Mouse (Mus musculus): Measurements from ENCODE around the gene Ttc30a2. TPM values are rescaled to one million over a fixed set of nuclear protein-coding genes. Genes with fewer than 3 reads are reported as not detected.
"Not testable (repeated sequence)": the region's sequence is repeated elsewhere in the genome, so short reads cannot be mapped to it uniquely, and the experiment has no call there.

Ttc30a2 gene
- 0.35 and 0.67 TPM in 2 replicates for polyA plus RNA-seq (2015; fragmentation: Nextera tagmentation; extraction: Ambion mirVana)

GRCm38 (mm10) chr2:75977752-75978368, at the start of gene Ttc30a2:
TSS of gene Ttc30a2 (minus strand) at chr2:75978170.
- H3K4me1 ChIP-seq (ENCODE audit: control insufficient read depth, insufficient read depth, low read length); H3K9me3 ChIP-seq (replicated peaks; ENCODE audit: control insufficient read depth, low read length); H3K9ac ChIP-seq (ENCODE audit: low read length); H3K4me3 ChIP-seq (replicated peaks; ENCODE audit: low read length); H3K27me3 ChIP-seq (ENCODE audit: control insufficient read depth, insufficient read depth, low read length); H3K4me2 ChIP-seq (ENCODE audit: low read depth, low read length); H3K27ac ChIP-seq (ENCODE audit: low read length); ATAC-seq (ENCODE audit: insufficient read depth, low FRiP score); H3K36me3 ChIP-seq (ENCODE audit: control insufficient read depth, insufficient read depth, low read length): not testable (repeated sequence)
- 31% methylated on average over 20 of the region's 24 CpGs for WGBS

DNA sequence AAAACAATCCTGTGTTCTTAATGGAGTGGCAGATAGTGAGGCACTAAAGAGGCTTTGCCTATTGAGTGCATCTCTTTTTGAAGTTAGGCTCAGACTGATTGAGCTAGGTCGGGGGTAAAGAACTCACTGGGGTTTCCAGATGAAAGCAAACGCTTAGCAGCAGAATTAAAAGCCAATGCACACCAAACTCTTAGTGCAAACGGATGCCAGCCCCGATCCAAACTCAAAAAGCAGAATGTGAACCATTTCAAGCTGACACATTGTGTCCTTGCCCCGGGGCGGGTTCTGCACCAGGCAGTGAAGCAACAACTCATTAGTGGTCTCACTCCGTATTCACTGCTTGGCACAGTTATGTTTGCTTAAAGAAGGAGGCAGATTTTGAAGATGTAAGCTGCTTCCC, 38.9 kb upstream of the Ttc30a2 start:
- Histone ChIP-seq H3K9ac (ENCODE audit: low read length) (no peak overlapping the region), H3K27ac (ENCODE audit: low read length) (no peak overlapping the region), H3K27me3 (ENCODE audit: control insufficient read depth, insufficient read depth, low read length) (no peaks in the 10 kb centered on the region), H3K9me3 (replicated peaks; ENCODE audit: control insufficient read depth, low read length) (no peaks in the 10 kb centered on the region), H3K36me3 (ENCODE audit: control insufficient read depth, insufficient read depth, low read length) (no peaks in the 10 kb centered on the region), H3K4me1 (ENCODE audit: control insufficient read depth, insufficient read depth, low read length) (no peaks in the 10 kb centered on the region), H3K4me2 (ENCODE audit: low read depth, low read length) (no peak overlapping the region), H3K4me3 (replicated peaks; ENCODE audit: low read length) (no peak overlapping the region)
- WGBS: 24% methylated on average over 7 of the region's 7 CpGs
- no peak for ATAC-seq (ENCODE audit: insufficient read depth, low FRiP score)

DNA sequence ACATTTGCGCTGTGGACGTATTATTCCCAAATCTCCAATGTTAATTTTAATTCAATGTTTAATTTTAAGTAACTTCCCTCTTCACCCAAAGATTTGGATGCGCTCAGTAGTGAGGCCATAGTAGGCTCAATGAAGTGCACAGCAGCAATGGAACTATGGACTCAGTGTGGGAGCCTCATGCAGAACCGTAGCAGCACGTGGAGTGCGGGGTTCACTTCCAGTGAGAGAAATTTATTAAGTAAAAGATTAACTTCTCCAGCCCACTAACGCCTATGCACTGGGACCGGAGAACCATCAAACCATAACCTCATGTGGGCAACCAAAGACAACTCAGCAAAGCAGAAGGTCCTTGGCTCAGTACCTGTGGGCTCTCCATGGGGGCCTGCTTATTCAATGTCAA, 38.2 kb upstream of the Ttc30a2 start:
- ATAC-seq (ENCODE audit: insufficient read depth, low FRiP score): no peak
- WGBS: 82% methylated on average over 8 of the region's 8 CpGs
- no peaks in the 10 kb centered on the region for H3K4me1 ChIP-seq (ENCODE audit: control insufficient read depth, insufficient read depth, low read length)
- no peaks in the 10 kb centered on the region for H3K27me3 ChIP-seq (ENCODE audit: control insufficient read depth, insufficient read depth, low read length)
- no peak overlapping the region for H3K4me3 ChIP-seq (replicated peaks; ENCODE audit: low read length)
- H3K4me2 ChIP-seq (ENCODE audit: low read depth, low read length): no peak overlapping the region
- H3K27ac ChIP-seq (ENCODE audit: low read length): no peak overlapping the region
- H3K9ac ChIP-seq (ENCODE audit: low read length): no peak overlapping the region
- no peaks in the 10 kb centered on the region for H3K36me3 ChIP-seq (ENCODE audit: control insufficient read depth, insufficient read depth, low read length)
- H3K9me3 ChIP-seq (replicated peaks; ENCODE audit: control insufficient read depth, low read length): no peaks in the 10 kb centered on the region

DNA sequence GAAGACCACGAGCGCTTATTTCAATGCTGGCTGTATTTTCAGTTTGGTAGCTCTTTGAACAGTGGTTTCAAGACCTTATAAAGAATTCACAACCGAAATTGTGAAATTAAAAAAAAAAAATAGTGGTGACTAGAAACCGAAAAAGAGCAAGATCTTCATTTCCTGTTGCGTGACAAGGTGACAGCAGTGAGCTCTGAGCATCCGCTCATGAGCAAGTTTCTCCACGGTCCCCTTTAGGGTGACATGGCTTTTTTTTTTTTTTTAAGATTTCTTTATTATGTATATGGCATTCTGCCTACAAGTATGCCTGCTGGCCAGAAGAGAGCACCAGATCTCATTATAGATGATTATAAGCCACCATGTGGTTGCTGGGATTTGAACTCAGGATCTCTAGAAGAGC, 37.5 kb upstream of the Ttc30a2 start:
- Histone ChIP-seq H3K27me3 (ENCODE audit: control insufficient read depth, insufficient read depth, low read length) (no peaks in the 10 kb centered on the region), H3K4me2 (ENCODE audit: low read depth, low read length) (no peak overlapping the region), H3K4me1 (ENCODE audit: control insufficient read depth, insufficient read depth, low read length) (no peaks in the 10 kb centered on the region), H3K4me3 (replicated peaks; ENCODE audit: low read length) (no peak overlapping the region), H3K27ac (ENCODE audit: low read length) (no peak overlapping the region), H3K9ac (ENCODE audit: low read length) (no peak overlapping the region), H3K9me3 (replicated peaks; ENCODE audit: control insufficient read depth, low read length) (no peaks in the 10 kb centered on the region), H3K36me3 (ENCODE audit: control insufficient read depth, insufficient read depth, low read length) (no peaks in the 10 kb centered on the region)
- 90% methylated on average over 7 of the region's 7 CpGs for WGBS
- ATAC-seq (ENCODE audit: insufficient read depth, low FRiP score): no peak

GRCm38 (mm10) chr2:76014659-76015058, 36.7 kb upstream of the Ttc30a2 start:
- Histone ChIP-seq H3K36me3 (ENCODE audit: control insufficient read depth, insufficient read depth, low read length) (no peaks in the 10 kb centered on the region), H3K4me3 (replicated peaks; ENCODE audit: low read length) (no peak overlapping the region), H3K27ac (ENCODE audit: low read length) (no peak overlapping the region), H3K4me2 (ENCODE audit: low read depth, low read length) (no peak overlapping the region), H3K27me3 (ENCODE audit: control insufficient read depth, insufficient read depth, low read length) (no peaks in the 10 kb centered on the region), H3K4me1 (ENCODE audit: control insufficient read depth, insufficient read depth, low read length) (no peaks in the 10 kb centered on the region), H3K9ac (ENCODE audit: low read length) (no peak overlapping the region), H3K9me3 (replicated peaks; ENCODE audit: control insufficient read depth, low read length) (no peaks in the 10 kb centered on the region)
- ATAC-seq (ENCODE audit: insufficient read depth, low FRiP score): no peak
- 68% methylated on average over 3 of the region's 3 CpGs for WGBS

GRCm38 (mm10) chr2:76006194-76006593, 28.2 kb upstream of the Ttc30a2 start:
- ATAC-seq (ENCODE audit: insufficient read depth, low FRiP score): no peak
- H3K27ac ChIP-seq (ENCODE audit: low read length): no peak overlapping the region
- 18% methylated on average over 4 of the region's 4 CpGs for WGBS

DNA sequence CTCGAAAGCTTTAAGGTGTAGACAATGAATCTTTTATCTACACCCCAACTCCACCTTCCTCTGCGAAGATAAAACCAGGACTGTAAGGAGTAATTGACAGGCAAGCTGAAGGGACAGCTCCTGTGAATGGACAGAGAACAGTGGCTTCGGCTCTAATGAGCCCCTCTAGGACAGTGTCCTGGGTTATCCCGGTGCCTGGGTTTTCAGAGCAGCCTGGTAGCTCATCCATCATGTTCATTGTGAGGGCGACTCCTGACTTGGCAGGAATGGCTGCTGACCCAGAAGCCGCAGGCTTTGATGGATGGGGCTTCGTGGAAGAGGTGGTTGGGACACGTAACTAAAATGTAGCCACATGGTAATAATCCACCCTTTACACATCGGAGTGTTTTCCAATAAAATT, 24.9 kb upstream of the Ttc30a2 start:
- no peaks in the 10 kb centered on the region for H3K4me1 ChIP-seq (ENCODE audit: control insufficient read depth, insufficient read depth, low read length)
- no peak overlapping the region for H3K9ac ChIP-seq (ENCODE audit: low read length)
- H3K27ac ChIP-seq (ENCODE audit: low read length): no peak overlapping the region
- H3K36me3 ChIP-seq (ENCODE audit: control insufficient read depth, insufficient read depth, low read length): no peaks in the 10 kb centered on the region
- WGBS: 49% methylated on average over 9 of the region's 9 CpGs
- H3K9me3 ChIP-seq (replicated peaks; ENCODE audit: control insufficient read depth, low read length): no peaks in the 10 kb centered on the region
- no peak overlapping the region for H3K4me3 ChIP-seq (replicated peaks; ENCODE audit: low read length)
- H3K27me3 ChIP-seq (ENCODE audit: control insufficient read depth, insufficient read depth, low read length): no peaks in the 10 kb centered on the region; the same call in 1 of the 2 replicates
- no peak overlapping the region for H3K4me2 ChIP-seq (ENCODE audit: low read depth, low read length)
- ATAC-seq (ENCODE audit: insufficient read depth, low FRiP score): no peak

More at GRCm38 (mm10) chr2:76006194-76006593, 28.2 kb upstream of the Ttc30a2 start:
- Histone ChIP-seq H3K27me3 (ENCODE audit: control insufficient read depth, insufficient read depth, low read length) (no peaks in the 10 kb centered on the region; the same call in 1 of the 2 replicates), H3K4me2 (ENCODE audit: low read depth, low read length) (no peak overlapping the region), H3K36me3 (ENCODE audit: control insufficient read depth, insufficient read depth, low read length) (no peaks in the 10 kb centered on the region), H3K9me3 (replicated peaks; ENCODE audit: control insufficient read depth, low read length) (no peaks in the 10 kb centered on the region), H3K9ac (ENCODE audit: low read length) (no peak overlapping the region), H3K4me1 (ENCODE audit: control insufficient read depth, insufficient read depth, low read length) (no peaks in the 10 kb centered on the region), H3K4me3 (replicated peaks; ENCODE audit: low read length) (no peak overlapping the region)

DNA sequence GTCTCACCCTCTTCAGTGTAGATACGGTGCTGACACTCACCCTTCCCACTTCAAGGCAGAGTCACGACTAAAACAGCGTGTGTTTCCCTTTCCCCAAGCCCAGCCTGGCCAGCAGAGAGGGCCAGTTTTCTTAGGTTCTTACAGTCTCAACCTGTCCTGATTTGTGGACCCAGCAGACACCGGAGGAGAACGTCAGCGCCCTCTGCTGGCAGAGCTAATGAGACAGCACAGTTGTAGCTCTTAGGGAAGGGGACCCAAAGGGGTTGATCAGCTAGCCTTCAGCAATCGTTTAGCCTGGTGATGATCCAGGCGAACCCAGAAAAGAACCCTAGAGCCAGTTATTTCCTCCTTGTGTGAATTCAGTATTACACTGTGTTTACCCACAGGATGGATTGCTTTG, 23.4 kb upstream of the Ttc30a2 start:
- H3K4me1 ChIP-seq (ENCODE audit: control insufficient read depth, insufficient read depth, low read length): no peaks in the 10 kb centered on the region
- H3K4me3 ChIP-seq (replicated peaks; ENCODE audit: low read length): no peak overlapping the region
- H3K36me3 ChIP-seq (ENCODE audit: control insufficient read depth, insufficient read depth, low read length): no peaks in the 10 kb centered on the region
- no peak for ATAC-seq (ENCODE audit: insufficient read depth, low FRiP score)
- H3K9me3 ChIP-seq (replicated peaks; ENCODE audit: control insufficient read depth, low read length): no peaks in the 10 kb centered on the region
- H3K4me2 ChIP-seq (ENCODE audit: low read depth, low read length): no peak overlapping the region
- H3K9ac ChIP-seq (ENCODE audit: low read length): no peak overlapping the region
- H3K27ac ChIP-seq (ENCODE audit: low read length): no peak overlapping the region
- no peaks in the 10 kb centered on the region; the same call in 1 of the 2 replicates for H3K27me3 ChIP-seq (ENCODE audit: control insufficient read depth, insufficient read depth, low read length)
- WGBS: 43% methylated on average over 8 of the region's 8 CpGs

GRCm38 (mm10) chr2:75999636-76000035, 21.7 kb upstream of the Ttc30a2 start:
- WGBS: 38% methylated on average over 12 of the region's 12 CpGs

More at GRCm38 (mm10) chr2:75999636-76000035, 21.7 kb upstream of the Ttc30a2 start:
- Histone ChIP-seq H3K36me3 (ENCODE audit: control insufficient read depth, insufficient read depth, low read length) (no peaks in the 10 kb centered on the region), H3K27me3 (ENCODE audit: control insufficient read depth, insufficient read depth, low read length) (no peaks in the 10 kb centered on the region; the same call in 1 of the 2 replicates), H3K9ac (ENCODE audit: low read length) (no peak overlapping the region), H3K4me3 (replicated peaks; ENCODE audit: low read length) (no peak overlapping the region), H3K4me2 (ENCODE audit: low read depth, low read length) (no peak overlapping the region), H3K27ac (ENCODE audit: low read length) (no peak overlapping the region), H3K9me3 (replicated peaks; ENCODE audit: control insufficient read depth, low read length) (no peaks in the 10 kb centered on the region), H3K4me1 (ENCODE audit: control insufficient read depth, insufficient read depth, low read length) (no peaks in the 10 kb centered on the region)
- ATAC-seq (ENCODE audit: insufficient read depth, low FRiP score): no peak

Data from stomach, embryonic 16.5 days (tissue).